ENCODE assay signal across 25 mouse cellular contexts in genomic region chr1:161779057-161779456, GRCm38 (mm10). TPM values are rescaled to one million over a fixed set of nuclear protein-coding genes. Genes with fewer than 3 reads are reported as not detected.
DNase-seq lines count a peak whose midpoint lies in the region; ATAC-seq and TF ChIP-seq lines count a peak whose summit lies in the region.
"Had no signal": no experiment of that assay in that cellular context is flagged by ENCODE, and none has a peak within 500 bp of the region (broad histone marks: within the 10 kb centered on the region; RNA-seq: fewer than 3 reads in every experiment).

No protein-coding gene starts in this region.

- DNase-seq in lung, postnatal 25 days (ENCODE audit: low spot score) = peak; percentile 3
- no peak for DNase-seq in lung, adult 2 months
- DNase-seq in thymus, postnatal 25 days = peak; percentile 22
- no peak for DNase-seq in Muller cell, postnatal 12 days (ENCODE audit: inconsistent ontology term)
- DNase-seq in gastrocnemius, postnatal 10 days = no peak
- DNase-seq in retina, postnatal 1 day = no peak
- DNase-seq: adrenal gland, postnatal 36 days; cerebellum, adult 9-11 months; embryo, embryonic 11 days; kidney, adult 2 months; kidney, postnatal 10 days; liver; lung, postnatal 10 days had no signal

- H3K4me1 ChIP-seq in lung, adult 2 months (ENCODE audit: control insufficient read depth, insufficient read depth, low read length) = no peaks in the 10 kb centered on the region
- H3K4me1 ChIP-seq: embryonic facial prominence, embryonic 13.5 days; forebrain, embryonic 12.5 days; heart, embryonic 10.5 days; limb, embryonic 10.5 days; megakaryocyte, embryonic 14.5 days; midbrain, embryonic 13.5 days had no signal

- peak; percentile 66; the same call in 1 of the 2 replicates for ATAC-seq in common myeloid progenitor, adult 5-6 weeks (replicated peaks; ENCODE audit: low read depth, poor library complexity, severe bottlenecking)
- peak; percentile 59 for ATAC-seq in megakaryocyte progenitor cell, adult 5-6 weeks (replicated peaks; ENCODE audit: poor library complexity)
- ATAC-seq: midbrain, embryonic 13.5 days had no signal

- no peak for TF ChIP-seq CTCF in lung, adult 2 months (IDR thresholded peaks at IDR 0.05; ENCODE audit: insufficient read depth, low read length)

- TF ChIP-seq POLR2A in lung, adult 2 months (IDR thresholded peaks at IDR 0.05; ENCODE audit: borderline replicate concordance, extremely low read depth, low read depth, low read length) = no peak

- H3K4me3 ChIP-seq in lung, adult 2 months (replicated peaks; ENCODE audit: extremely low read depth, low read depth, low read length) = no peak overlapping the region
- H3K4me3 ChIP-seq: embryonic facial prominence, embryonic 13.5 days; erythroblast, embryonic 14.5 days; forebrain, embryonic 12.5 days; heart, embryonic 10.5 days; left cerebral cortex, adult 2 months; limb, embryonic 10.5 days; megakaryocyte, embryonic 14.5 days; midbrain, embryonic 13.5 days had no signal

RNA-seq across cellular contexts. Expression of gene Fasl, which starts 9.2 kb away (rescaled TPM):
- polyA plus RNA-seq in lung, adult 2 months (2012; rRNA removed) = 0.32 and 0.37 TPM in 2 replicates
- total RNA-seq in common myeloid progenitor, adult 5-6 weeks (2017) = not detected in 2 replicates
- not detected in 2 replicates for total RNA-seq in megakaryocyte progenitor cell, adult 5-6 weeks (2015)
- total RNA-seq in megakaryocyte progenitor cell, adult 5-6 weeks (2017) = 0.25 TPM in 1 of 2 replicates, not detected in the other
- not detected for total RNA-seq in gastrocnemius, postnatal 10 days (2021)
- polyA plus RNA-seq: embryonic facial prominence, embryonic 13.5 days; erythroblast, embryonic 14.5 days; forebrain, embryonic 12.5 days; heart, embryonic 10.5 days; hindbrain, embryonic 11.5 days; limb, embryonic 10.5 days; stomach, postnatal 0 days had no signal

Comparison
In these comparisons a context has a peak if more than half of its experiments do, and no peak if none do; other contexts are left out.
1. DNase-seq: peak in lung, postnatal 25 days (single experiment) and thymus, postnatal 25 days (single experiment); none in lung, adult 2 months (single experiment), Muller cell, postnatal 12 days (single experiment), gastrocnemius, postnatal 10 days (single experiment) and retina, postnatal 1 day (single experiment).